Mouse (Mus musculus): ENCODE results near the gene Ubp1.

- TF ChIP-seq POLR2A (IDR thresholded peaks at IDR 0.05; ENCODE audit: low read depth, low read length) (no peak), CTCF (conservative IDR thresholded peaks at IDR 0.05; ENCODE audit: insufficient read depth, insufficient read length, low read depth, low read length) (no peak)
These were observed 54.3 kb downstream of the Ubp1 start for GRCm38 (mm10) chr9:113984946-113985620.
